Mouse (Mus musculus) embryonic facial prominence, embryonic 11.5 days (tissue): ENCODE data around the gene Pmm2. TPM values are rescaled to one million over a fixed set of nuclear protein-coding genes. Genes with fewer than 3 reads are reported as not detected.

ENCODE experiments used
- ATAC-seq: fragments of 200-750 bp; cut with Nextera tagmentation; replicated peaks from 2 replicates; pipeline ENCODE4 v1.8.0; 2017; ENCODE audit warnings: low read depth; ENCODE audit not compliant: insufficient number of reproducible peaks, low FRiP score, low TSS enrichment
- DNase-seq: peaks from one replicate; pipeline ENCODE4 v3.0.0-alpha.2; 2015; ENCODE audit warnings: low spot score
- H3K27ac ChIP-seq: fragments of 300-500 bp; sonication (generic); replicated peaks from 2 replicates; pipeline ENCODE4 v1.5.1; 2014; ENCODE audit warnings: mild to moderate bottlenecking, low read depth, low read length, control low read depth
- H3K27me3 ChIP-seq: fragments of 300-500 bp; sonication (generic); 2 replicates; pipeline ENCODE4 v1.6.1; 2014; ENCODE audit warnings: mild to moderate bottlenecking, low read length, moderate library complexity, mixed read lengths; ENCODE audit not compliant: control insufficient read depth, insufficient read depth
- H3K36me3 ChIP-seq: fragments of 300-500 bp; sonication (generic); replicated peaks from 2 replicates; pipeline ENCODE4 v1.6.1; 2014; ENCODE audit warnings: low read depth, mild to moderate bottlenecking, low read length, moderate library complexity, mixed read lengths; ENCODE audit not compliant: control insufficient read depth, insufficient read depth
- H3K4me1 ChIP-seq: fragments of 300-500 bp; sonication (generic); 2 replicates; pipeline ENCODE4 v1.6.1; 2014; ENCODE audit warnings: low read length, mixed read lengths; ENCODE audit not compliant: control insufficient read depth, insufficient read depth
- H3K4me2 ChIP-seq: fragments of 300-500 bp; sonication (generic); 2 replicates; pipeline ENCODE4 v1.6.1; 2014; ENCODE audit warnings: low read depth, mild to moderate bottlenecking, control low read depth, low read length, moderate library complexity
- H3K4me3 ChIP-seq: fragments of 300-500 bp; sonication (generic); 2 replicates; pipeline ENCODE4 v1.5.1; 2014; ENCODE audit warnings: low read depth, low read length, control low read depth
- H3K9ac ChIP-seq: fragments of 300-500 bp; sonication (generic); replicated peaks from 2 replicates; pipeline ENCODE4 v1.6.1; 2014; ENCODE audit warnings: mild to moderate bottlenecking, control low read depth, low read length
- H3K9me3 ChIP-seq: fragments of 300-500 bp; sonication (generic); replicated peaks from 2 replicates; pipeline ENCODE4 v1.6.1; 2016; ENCODE audit warnings: mild to moderate bottlenecking, low read length, inconsistent platforms, mixed read lengths; ENCODE audit not compliant: control insufficient read depth
- WGBS: fragments of 180-500 bp; shearing (Covaris S2); extraction: QIAGEN DNeasy Blood & Tissue Kit; methylation state at CpG from one replicate; pipeline ENCODE4 v1.1.7; 2014; 5-methylcytosine and 5-hydroxymethylcytosine counted together
- polyA plus RNA-seq: library from polyadenylated mRNA; unstranded; fragments of >200 nt; fragmentation: Nextera tagmentation; extraction: Ambion mirVana; gene quantifications from 2 replicates; pipeline ENCODE4 v1.2.1, GENCODE M21; 2014

The Pmm2 gene
- polyA plus RNA-seq, 1 experiment from 2014 or later = 38.7 TPM

- H3K4me2 ChIP-seq = no peak overlapping the region
- peaks cover 6% of the 10 kb centered on the region for H3K36me3 ChIP-seq
- no peaks in the 10 kb centered on the region for H3K9me3 ChIP-seq
- WGBS = 61% methylated on average over 7 of the region's 7 CpGs
- no peak overlapping the region for H3K9ac ChIP-seq
- H3K27ac ChIP-seq = no peak overlapping the region
- ATAC-seq = peak; percentile 42; the same call in 1 of the 2 replicates
- no peaks in the 10 kb centered on the region for H3K27me3 ChIP-seq
- no peaks in the 10 kb centered on the region for H3K4me1 ChIP-seq
- no peak overlapping the region for H3K4me3 ChIP-seq
- DNase-seq = peak; percentile 72
These were observed 48.8 kb downstream of the Pmm2 start for GRCm38 (mm10) chr16:8686121-8686870.

- 83% methylated on average over 11 of the region's 11 CpGs for WGBS
These were observed 49.5 kb downstream of the Pmm2 start for GRCm38 (mm10) chr16:8686871-8687535.

GRCm38 (mm10) chr16:8687559-8688112 lies 50.2 kb downstream of the Pmm2 start:
- no peak overlapping the region for H3K4me3 ChIP-seq
- H3K9ac ChIP-seq = no peak overlapping the region
- H3K36me3 ChIP-seq = peaks cover 6% of the 10 kb centered on the region
- H3K4me2 ChIP-seq = no peak overlapping the region
- no peaks in the 10 kb centered on the region for H3K4me1 ChIP-seq
- H3K27ac ChIP-seq = no peak overlapping the region
- H3K9me3 ChIP-seq = no peaks in the 10 kb centered on the region
- ATAC-seq = no peak
- no peaks in the 10 kb centered on the region for H3K27me3 ChIP-seq
- no peak for DNase-seq

More at GRCm38 (mm10) chr16:8686871-8687535, 49.5 kb downstream of the Pmm2 start:
- Histone ChIP-seq H3K9ac (no peak overlapping the region), H3K27ac (no peak overlapping the region), H3K4me3 (no peak overlapping the region), H3K4me2 (no peak overlapping the region), H3K9me3 (no peaks in the 10 kb centered on the region), H3K36me3 (peaks cover 6% of the 10 kb centered on the region), H3K4me1 (no peaks in the 10 kb centered on the region), H3K27me3 (no peaks in the 10 kb centered on the region)
- ATAC-seq = peak; percentile 32; the same call in 1 of the 2 replicates
- DNase-seq = no peak

GRCm38 (mm10) chr16:8689979-8690656 lies 52.6 kb downstream of the Pmm2 start:
- ATAC-seq = no peak
- H3K27me3 ChIP-seq = no peaks in the 10 kb centered on the region
- H3K9me3 ChIP-seq = no peaks in the 10 kb centered on the region
- no peaks in the 10 kb centered on the region for H3K4me1 ChIP-seq
- H3K27ac ChIP-seq = no peak overlapping the region
- H3K9ac ChIP-seq = no peak overlapping the region
- H3K4me2 ChIP-seq = no peak overlapping the region
- WGBS = 93% methylated on average over 11 of the region's 11 CpGs
- H3K4me3 ChIP-seq = no peak overlapping the region
- DNase-seq = no peak
- peaks cover 14% of the 10 kb centered on the region for H3K36me3 ChIP-seq

GRCm38 (mm10) chr16:8691206-8691605 lies 53.7 kb downstream of the Pmm2 start:
- ATAC-seq = no peak
- no peak overlapping the region for H3K4me3 ChIP-seq
- no peak overlapping the region for H3K27ac ChIP-seq
- H3K9ac ChIP-seq = no peak overlapping the region
- H3K9me3 ChIP-seq = no peaks in the 10 kb centered on the region
- WGBS = 89% methylated on average over 7 of the region's 7 CpGs
- no peak for DNase-seq
- H3K27me3 ChIP-seq = no peaks in the 10 kb centered on the region
- no peaks in the 10 kb centered on the region for H3K4me1 ChIP-seq
- H3K4me2 ChIP-seq = no peak overlapping the region
- H3K36me3 ChIP-seq = peaks cover 14% of the 10 kb centered on the region

- no peak for ATAC-seq
These were observed 62.1 kb downstream of the Pmm2 start for GRCm38 (mm10) chr16:8699556-8699955.

GRCm38 (mm10) chr16:8700586-8700985 lies 63.1 kb downstream of the Pmm2 start:
- ATAC-seq = no peak
- Histone ChIP-seq H3K27me3 (no peaks in the 10 kb centered on the region), H3K27ac (no peak overlapping the region), H3K9me3 (no peaks in the 10 kb centered on the region), H3K9ac (no peak overlapping the region), H3K4me1 (no peaks in the 10 kb centered on the region), H3K4me3 (no peak overlapping the region), H3K36me3 (peaks cover 14% of the 10 kb centered on the region), H3K4me2 (no peak overlapping the region)
- 95% methylated on average over 3 of the region's 3 CpGs for WGBS
- no peak for DNase-seq

More at GRCm38 (mm10) chr16:8699556-8699955, 62.1 kb downstream of the Pmm2 start:
- Histone ChIP-seq H3K36me3 (peaks cover 14% of the 10 kb centered on the region), H3K4me2 (no peak overlapping the region), H3K4me3 (no peak overlapping the region), H3K9me3 (no peaks in the 10 kb centered on the region), H3K27me3 (no peaks in the 10 kb centered on the region), H3K27ac (no peak overlapping the region), H3K4me1 (no peaks in the 10 kb centered on the region), H3K9ac (no peak overlapping the region)
- 94% methylated on average over 8 of the region's 8 CpGs for WGBS
- no peak for DNase-seq
